Mouse (Mus musculus) embryonic facial prominence, embryonic 10.5 days (tissue): ENCODE measurements around the gene Allc. TPM values are rescaled to one million over a fixed set of nuclear protein-coding genes. Genes with fewer than 3 reads are reported as not detected.

Experiments used
- DNase-seq: peaks from one replicate; pipeline ENCODE4 v3.0.0-alpha.2; 2017; ENCODE audit warnings: low spot score
- H3K27ac ChIP-seq: fragments of 300-500 bp; sonication (generic); replicated peaks from 2 replicates; pipeline ENCODE4 v1.5.1; 2016; ENCODE audit warnings: mild to moderate bottlenecking
- H3K27me3 ChIP-seq: fragments of 300-500 bp; sonication (generic); replicated peaks from 2 replicates; pipeline ENCODE4 v1.6.1; 2016; ENCODE audit warnings: low read depth, mild to moderate bottlenecking; ENCODE audit not compliant: poor library complexity, severe bottlenecking
- H3K36me3 ChIP-seq: fragments of 300-500 bp; sonication (generic); replicated peaks from 2 replicates; pipeline ENCODE4 v1.6.1; 2016; ENCODE audit warnings: mild to moderate bottlenecking, moderate library complexity
- H3K4me1 ChIP-seq: fragments of 300-500 bp; sonication (generic); 2 replicates; pipeline ENCODE4 v1.6.1; 2016
- H3K4me3 ChIP-seq: fragments of 300-500 bp; sonication (generic); 2 replicates; pipeline ENCODE4 v1.5.1; 2016; ENCODE audit warnings: mild to moderate bottlenecking, moderate library complexity
- H3K9me3 ChIP-seq: fragments of 300-500 bp; sonication (generic); 2 replicates; pipeline ENCODE4 v1.6.1; 2016; ENCODE audit warnings: mild to moderate bottlenecking
- WGBS: fragments of 180-500 bp; shearing (Covaris S2); methylation state at CpG from one replicate; pipeline ENCODE4 v1.1.7; 2016; 5-methylcytosine and 5-hydroxymethylcytosine counted together
- polyA plus RNA-seq: library from polyadenylated mRNA; unstranded; fragments of >200 nt; fragmentation: Nextera tagmentation; extraction: Ambion mirVana; gene quantifications from 2 replicates; pipeline ENCODE4 v1.2.1, GENCODE M21; 2016

Allc gene
- polyA plus RNA-seq, 1 experiment from 2014 or later: not detected

DNA sequence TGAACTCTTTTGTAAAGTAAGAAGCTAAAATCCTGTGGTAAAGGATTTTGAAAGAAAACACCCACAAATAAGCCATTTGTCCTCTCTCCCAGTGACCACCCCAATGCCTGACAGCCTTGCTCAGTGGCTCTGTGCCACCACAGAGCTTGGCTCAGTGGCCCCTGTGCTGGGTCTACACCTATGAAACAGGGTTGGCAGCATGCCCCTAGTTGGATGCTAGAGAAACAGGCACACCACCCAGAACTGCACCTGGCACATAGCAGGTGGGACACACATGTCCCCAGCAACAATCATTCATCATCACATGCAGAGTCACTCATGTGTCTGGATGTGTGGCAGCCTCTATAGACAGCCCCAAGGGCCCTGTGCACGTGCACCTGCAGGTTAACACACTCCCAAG, 21.2 kb upstream of the Allc start:
- Histone ChIP-seq H3K9me3 (no peaks in the 10 kb centered on the region), H3K27me3 (no peaks in the 10 kb centered on the region), H3K4me3 (no peak overlapping the region), H3K4me1 (peaks cover 20% of the 10 kb centered on the region), H3K27ac (no peak overlapping the region), H3K36me3 (no peaks in the 10 kb centered on the region)
- DNase-seq: no peak
- WGBS: 74% methylated on average over 1 of the region's 1 CpGs

- WGBS: 23% methylated on average over 4 of the region's 4 CpGs
- H3K4me3 ChIP-seq: no peak overlapping the region
- peaks cover 12% of the 10 kb centered on the region for H3K4me1 ChIP-seq
- no peaks in the 10 kb centered on the region for H3K9me3 ChIP-seq
- DNase-seq: no peak
- H3K36me3 ChIP-seq: no peaks in the 10 kb centered on the region
- H3K27ac ChIP-seq: no peak overlapping the region
- H3K27me3 ChIP-seq: no peaks in the 10 kb centered on the region
Measured at GRCm38 (mm10) chr12:28602259-28602658, 19.9 kb upstream of the Allc start.

- no peaks in the 10 kb centered on the region for H3K9me3 ChIP-seq
- no peaks in the 10 kb centered on the region for H3K36me3 ChIP-seq
- no peaks in the 10 kb centered on the region for H3K27me3 ChIP-seq
- no peak overlapping the region for H3K4me3 ChIP-seq
- WGBS: 51% methylated on average over 2 of the region's 2 CpGs
- no peak overlapping the region for H3K27ac ChIP-seq
- DNase-seq: no peak
- H3K4me1 ChIP-seq: peaks cover 12% of the 10 kb centered on the region
Measured at GRCm38 (mm10) chr12:28598526-28598991, 16.2 kb upstream of the Allc start.

DNA sequence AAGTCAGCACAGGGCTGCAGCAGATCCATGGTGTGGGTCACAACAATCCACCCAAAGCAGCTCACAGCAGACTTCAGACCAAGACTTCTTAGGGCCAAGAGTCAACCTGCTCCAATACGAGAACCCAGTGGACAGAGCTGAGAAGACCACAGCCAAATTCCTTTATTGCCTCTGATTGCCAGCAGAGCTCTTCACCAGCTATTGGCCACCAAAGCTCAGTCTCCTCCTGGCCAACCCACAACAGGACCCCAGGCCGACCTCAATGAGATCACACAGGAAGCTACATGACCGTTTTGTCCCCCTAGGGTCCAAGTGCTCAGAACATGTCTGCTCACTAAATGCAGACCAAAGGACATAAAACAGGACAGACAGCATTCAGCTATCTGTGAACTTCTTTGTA, 15.8 kb upstream of the Allc start:
- H3K4me1 ChIP-seq: peaks cover 12% of the 10 kb centered on the region
- H3K9me3 ChIP-seq: no peaks in the 10 kb centered on the region
- DNase-seq: no peak
- H3K27ac ChIP-seq: no peak overlapping the region
- H3K36me3 ChIP-seq: no peaks in the 10 kb centered on the region
- no peak overlapping the region for H3K4me3 ChIP-seq
- 67% methylated on average over 3 of the region's 3 CpGs for WGBS
- H3K27me3 ChIP-seq: no peaks in the 10 kb centered on the region

- no peaks in the 10 kb centered on the region for H3K9me3 ChIP-seq
- no peak overlapping the region for H3K4me3 ChIP-seq
- no peak overlapping the region for H3K27ac ChIP-seq
- no peak for DNase-seq
- no peaks in the 10 kb centered on the region for H3K36me3 ChIP-seq
- peaks cover 16% of the 10 kb centered on the region for H3K4me1 ChIP-seq
- H3K27me3 ChIP-seq: no peaks in the 10 kb centered on the region
- 87% methylated on average over 9 of the region's 9 CpGs for WGBS
Measured at GRCm38 (mm10) chr12:28597699-28598098, 15.4 kb upstream of the Allc start.

DNA sequence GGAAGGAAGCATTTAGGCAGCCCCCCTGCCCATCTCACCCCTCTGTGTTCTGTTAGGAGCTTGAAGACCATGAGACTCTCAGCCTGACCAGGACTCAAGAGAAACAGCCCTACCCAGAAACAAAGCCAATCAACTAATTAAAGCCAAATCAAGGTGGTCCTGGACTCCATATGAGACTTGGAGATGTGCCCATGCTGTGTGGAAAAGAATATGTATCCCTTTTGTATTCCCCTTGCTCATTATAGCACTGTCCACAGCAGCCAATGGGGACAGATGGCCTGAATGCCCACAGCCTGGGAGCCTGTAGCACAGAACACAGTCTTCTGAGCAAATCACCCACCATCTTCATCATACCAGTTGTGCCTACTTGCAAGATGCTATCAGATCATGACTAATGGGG, 14.5 kb upstream of the Allc start:
- Histone ChIP-seq H3K9me3 (no peaks in the 10 kb centered on the region), H3K36me3 (no peaks in the 10 kb centered on the region), H3K4me3 (no peak overlapping the region), H3K27ac (no peak overlapping the region), H3K4me1 (peaks cover 11% of the 10 kb centered on the region), H3K27me3 (no peaks in the 10 kb centered on the region)
- DNase-seq: no peak

- H3K4me3 ChIP-seq: no peak overlapping the region
- H3K9me3 ChIP-seq: no peaks in the 10 kb centered on the region
- peaks cover 14% of the 10 kb centered on the region for H3K4me1 ChIP-seq
- 51% methylated on average over 13 of the region's 13 CpGs for WGBS
- no peak overlapping the region for H3K27ac ChIP-seq
- peaks cover 32% of the 10 kb centered on the region for H3K27me3 ChIP-seq
- DNase-seq: no peak
- no peaks in the 10 kb centered on the region for H3K36me3 ChIP-seq
Measured at GRCm38 (mm10) chr12:28590428-28590827, 8.1 kb upstream of the Allc start.

DNA sequence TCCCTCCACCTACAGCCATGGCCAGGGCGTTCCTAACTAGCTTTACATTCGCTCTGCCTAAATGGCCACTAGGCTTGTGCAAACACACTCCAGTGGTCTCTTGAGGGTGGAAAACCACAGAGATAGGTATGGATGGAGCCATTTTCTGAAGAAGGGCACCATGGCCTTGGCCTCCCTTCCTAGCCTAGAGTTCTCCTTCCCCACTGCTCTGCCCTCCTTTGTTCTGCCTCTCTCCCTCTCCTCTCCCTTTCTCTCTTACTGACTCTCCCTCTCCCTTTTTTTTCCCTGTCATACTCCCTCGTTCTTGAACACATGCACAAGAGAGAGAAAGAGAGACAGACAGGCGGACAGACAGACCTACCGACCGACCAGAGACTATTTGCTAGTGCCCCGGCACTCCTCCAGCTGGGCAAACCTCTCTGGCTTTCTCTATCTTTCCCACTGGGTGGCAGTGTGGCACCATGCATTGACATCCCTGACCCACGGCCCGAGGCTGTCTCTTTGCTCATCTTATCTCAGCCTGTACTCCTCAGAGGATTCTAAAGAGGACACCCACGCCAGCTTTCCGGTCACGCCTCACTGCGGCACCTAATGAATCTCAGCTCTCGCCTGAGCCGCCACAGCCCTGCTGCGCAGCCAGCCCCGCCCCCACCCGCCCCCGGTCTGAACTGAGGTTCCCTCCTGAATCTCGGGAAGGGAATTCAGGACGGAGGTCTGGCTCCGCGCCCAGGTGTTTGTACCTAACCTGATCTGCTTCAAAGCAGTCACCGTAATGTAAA, 7.0 kb upstream of the Allc start:
- Histone ChIP-seq H3K27me3 (peaks cover 32% of the 10 kb centered on the region), H3K9me3 (no peaks in the 10 kb centered on the region), H3K27ac (peak overlapping the region; percentile 48), H3K36me3 (no peaks in the 10 kb centered on the region), H3K4me3 (peak overlapping the region; percentile 62), H3K4me1 (peaks cover 14% of the 10 kb centered on the region)
- 9% methylated on average over 24 of the region's 24 CpGs for WGBS
- peak; percentile 81 for DNase-seq

DNA sequence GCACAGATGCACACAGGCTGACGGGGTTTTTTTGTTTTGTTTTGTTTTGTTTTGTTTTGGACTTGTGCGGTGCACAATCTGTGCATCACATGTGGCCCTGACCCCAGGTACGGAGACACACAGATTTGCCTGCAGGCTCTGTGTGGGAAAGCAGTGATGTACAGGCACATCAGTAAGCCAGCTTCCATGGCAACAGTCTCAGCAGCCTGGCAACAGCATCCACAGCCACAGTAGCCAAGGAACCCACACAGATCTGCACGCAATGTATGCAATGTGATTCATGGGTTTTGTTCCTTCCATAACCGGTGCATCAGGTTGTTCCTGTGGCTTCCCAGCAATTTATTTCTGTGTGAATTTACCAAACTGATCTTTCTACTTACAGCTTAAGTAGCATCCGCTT, 5.6 kb upstream of the Allc start:
- Histone ChIP-seq H3K36me3 (no peaks in the 10 kb centered on the region), H3K4me1 (peaks cover 12% of the 10 kb centered on the region), H3K27ac (no peak overlapping the region), H3K27me3 (peaks cover 32% of the 10 kb centered on the region), H3K9me3 (no peaks in the 10 kb centered on the region), H3K4me3 (no peak overlapping the region)
- DNase-seq: no peak
- whole genome bisulfite sequencing: 79% methylated on average over 6 of the region's 6 CpGs

- no peaks in the 10 kb centered on the region for H3K36me3 ChIP-seq
- WGBS: 65% methylated on average over 3 of the region's 3 CpGs
Measured at GRCm38 (mm10) chr12:28584036-28584435, 1.7 kb upstream of the Allc start.

DNA sequence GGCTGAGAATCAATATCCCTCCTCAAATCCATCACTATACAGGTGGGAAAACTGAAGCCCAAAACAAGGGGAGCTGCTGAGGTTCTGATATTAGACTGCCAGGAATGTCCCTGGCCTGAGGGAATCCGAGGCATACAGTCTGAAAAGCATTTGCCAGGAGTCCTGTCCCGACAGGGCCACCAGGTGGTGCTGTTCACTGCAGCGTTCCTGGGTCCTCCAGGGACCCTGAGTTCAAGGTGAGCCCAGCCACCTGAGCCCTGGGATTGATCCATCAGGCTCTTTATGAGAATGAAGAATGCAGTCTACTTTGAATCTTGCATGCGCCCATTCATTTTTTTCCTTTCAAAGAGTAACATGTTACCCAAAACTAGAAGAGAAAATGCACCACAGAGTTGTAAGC, 3.2 kb downstream of the Allc start:
- Histone ChIP-seq H3K4me3 (no peak overlapping the region), H3K27me3 (no peaks in the 10 kb centered on the region), H3K9me3 (no peaks in the 10 kb centered on the region), H3K36me3 (no peaks in the 10 kb centered on the region), H3K27ac (no peak overlapping the region), H3K4me1 (no peaks in the 10 kb centered on the region)
- peak; percentile 48 for DNase-seq
- 34% methylated on average over 4 of the region's 4 CpGs for WGBS

More at GRCm38 (mm10) chr12:28584036-28584435, 1.7 kb upstream of the Allc start:
- no peak for DNase-seq
- Histone ChIP-seq H3K4me1 (no peaks in the 10 kb centered on the region), H3K9me3 (no peaks in the 10 kb centered on the region), H3K27ac (no peak overlapping the region), H3K27me3 (peaks cover 12% of the 10 kb centered on the region), H3K4me3 (no peak overlapping the region)

- no peak for DNase-seq
- no peak overlapping the region for H3K4me3 ChIP-seq
- 90% methylated on average over 3 of the region's 3 CpGs for WGBS
- no peaks in the 10 kb centered on the region for H3K4me1 ChIP-seq
- no peaks in the 10 kb centered on the region for H3K27me3 ChIP-seq
- no peaks in the 10 kb centered on the region for H3K36me3 ChIP-seq
- 0 out of 2 replicates have a peak, but pooled peaks cover 4% of the 10 kb centered on the region for H3K9me3 ChIP-seq
- H3K27ac ChIP-seq: no peak overlapping the region
Measured at GRCm38 (mm10) chr12:28578147-28578546, 4.2 kb downstream of the Allc start.

DNA sequence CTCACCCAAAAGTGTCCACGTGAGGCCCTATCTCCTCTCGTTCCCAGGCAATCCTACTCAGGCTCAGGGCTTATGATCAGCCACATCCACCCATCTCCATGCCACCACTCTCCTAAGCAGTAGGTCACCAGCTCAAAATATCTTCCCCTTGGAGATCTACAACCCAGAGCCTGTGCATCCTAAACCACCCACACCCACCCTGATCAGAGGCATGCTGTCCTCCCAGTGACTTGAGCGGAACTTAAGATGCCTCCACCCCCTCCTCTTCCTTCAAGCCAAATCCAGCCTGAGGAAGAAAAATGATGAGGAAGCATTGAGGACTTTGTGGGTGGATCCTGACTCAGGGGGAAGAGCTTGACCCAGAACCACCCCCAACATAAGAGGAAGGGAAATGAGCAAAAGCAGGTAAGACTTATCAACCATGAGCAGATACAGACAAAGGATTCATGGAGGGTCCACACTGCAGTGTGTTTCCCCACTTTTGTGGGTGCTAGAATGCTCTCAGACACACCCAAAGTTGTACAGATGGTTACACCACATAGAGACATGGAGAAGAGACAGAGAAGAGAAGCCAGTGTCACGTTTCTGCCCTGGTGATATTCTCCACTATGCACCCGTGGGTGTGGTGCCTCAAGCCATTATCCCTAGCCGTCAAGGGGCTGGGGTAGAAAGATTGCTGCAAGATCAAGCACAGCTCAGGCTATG, 6.8 kb downstream of the Allc start:
- Histone ChIP-seq H3K27ac (no peak overlapping the region), H3K4me1 (no peaks in the 10 kb centered on the region), H3K4me3 (no peak overlapping the region), H3K36me3 (no peaks in the 10 kb centered on the region), H3K9me3 (0 out of 2 replicates have a peak, but pooled peaks cover 4% of the 10 kb centered on the region), H3K27me3 (no peaks in the 10 kb centered on the region)
- DNase-seq: no peak
- 78% methylated on average over 6 of the region's 6 CpGs for WGBS
